Mouse (Mus musculus): ENCODE data around the gene Klhdc1. TPM values are rescaled to one million over a fixed set of nuclear protein-coding genes. Genes with fewer than 3 reads are reported as not detected.

The Klhdc1 gene
- total RNA-seq (2023): 29.6 TPM

GRCm38 (mm10) chr12:69240876-69241275, at the start of gene Klhdc1:
Gene Klhdc1, plus strand, starts transcription at chr12:69241176.

GRCm38 (mm10) chr12:69196444-69197377, 44.3 kb upstream of the Klhdc1 start, which contains the start of gene Gm49383:
Gene Gm49383, minus strand, starts transcription at chr12:69197104.

GRCm38 (mm10) chr12:69198164-69198535, 42.8 kb upstream of the Klhdc1 start, which contains the start of gene Dnaaf2:
Gene Dnaaf2, minus strand, starts transcription at chr12:69198429.

GRCm38 (mm10) chr12:69204052-69204833, 36.7 kb upstream of the Klhdc1 start, which contains the start of gene Gm49384:
Gene Gm49384, minus strand, starts transcription at chr12:69204267.

GRCm38 (mm10) chr12:69227776-69228466, 13.1 kb upstream of the Klhdc1 start, which contains the start of gene Pole2:
Gene Pole2, minus strand, starts transcription at chr12:69228195.

GRCm38 (mm10) chr12:69296511-69297410, 55.8 kb downstream of the Klhdc1 start, which contains the start of gene Klhdc2:
Gene Klhdc2, plus strand, starts transcription at chr12:69296681.

Other genes with a start within 250 kb of the Klhdc1 start
- 6,880 TPM for gene Rps29, start 82.0 kb upstream of the Klhdc1 start, total RNA-seq (2023)
- not detected for gene Lrr1, start 72.4 kb upstream of the Klhdc1 start, total RNA-seq (2023)
- 443 TPM for gene Rpl36al, start 57.1 kb upstream of the Klhdc1 start, total RNA-seq (2023)
- gene Mgat2, start 57.0 kb upstream of the Klhdc1 start, total RNA-seq (2023): 28.0 TPM
- 8.3 TPM for gene Gm49383, start 44.1 kb upstream of the Klhdc1 start, total RNA-seq (2023)
- gene Dnaaf2, start 42.7 kb upstream of the Klhdc1 start, total RNA-seq (2023): 5.8 TPM
- gene Gm49384, start 36.9 kb upstream of the Klhdc1 start, total RNA-seq (2023): 4.7 TPM
- 23.4 TPM for gene Pole2, start 13.0 kb upstream of the Klhdc1 start, total RNA-seq (2023)
- 83.8 TPM for gene Klhdc2, start 55.5 kb downstream of the Klhdc1 start, total RNA-seq (2023)
- gene Nemf, start 116.0 kb downstream of the Klhdc1 start, total RNA-seq (2023): 108 TPM
- gene Arf6, start 131.0 kb downstream of the Klhdc1 start, total RNA-seq (2023): 240 TPM
- 6.1 TPM for gene Gm9887, start 131.3 kb downstream of the Klhdc1 start, total RNA-seq (2023)